Mouse (Mus musculus): ENCODE measurements around the gene Tdrd7.

Gene Tdrd7

GRCm38 (mm10) chr4:45972448-45972854 is 7.3 kb downstream of the Tdrd7 start:
- DNase-seq (ENCODE audit: low read depth, low spot score) = no peak

- DNase-seq (ENCODE audit: low read depth, low spot score) = no peak
These were observed 7.8 kb downstream of the Tdrd7 start for GRCm38 (mm10) chr4:45972951-45973350.

GRCm38 (mm10) chr4:45976931-45977667 is 12.0 kb downstream of the Tdrd7 start:
- DNase-seq (ENCODE audit: low read depth, low spot score) = no peak

- DNase-seq (ENCODE audit: low read depth, low spot score) = no peak
These were observed 14.8 kb downstream of the Tdrd7 start for GRCm38 (mm10) chr4:45979916-45980315.

GRCm38 (mm10) chr4:45981054-45981453 is 15.9 kb downstream of the Tdrd7 start:
- no peak for DNase-seq (ENCODE audit: low read depth, low spot score)

GRCm38 (mm10) chr4:45990427-45991135 is 25.4 kb downstream of the Tdrd7 start:
- DNase-seq (ENCODE audit: low read depth, low spot score) = no peak

GRCm38 (mm10) chr4:45998536-45998935 is 33.4 kb downstream of the Tdrd7 start:
- DNase-seq (ENCODE audit: low read depth, low spot score) = no peak

- no peak for DNase-seq (ENCODE audit: low read depth, low spot score)
These were observed 43.1 kb downstream of the Tdrd7 start for GRCm38 (mm10) chr4:46008142-46008793.

GRCm38 (mm10) chr4:46011698-46012097 is 46.6 kb downstream of the Tdrd7 start:
- DNase-seq (ENCODE audit: low read depth, low spot score) = no peak

GRCm38 (mm10) chr4:46015605-46016004 is 50.5 kb downstream of the Tdrd7 start:
- no peak for DNase-seq (ENCODE audit: low read depth, low spot score)

GRCm38 (mm10) chr4:46023021-46023481 is 57.9 kb downstream of the Tdrd7 start:
- no peak for DNase-seq (ENCODE audit: low read depth, low spot score)

- DNase-seq (ENCODE audit: low read depth, low spot score) = no peak
These were observed 60.8 kb downstream of the Tdrd7 start for GRCm38 (mm10) chr4:46025893-46026292.

- DNase-seq (ENCODE audit: low read depth, low spot score) = no peak
These were observed 63.1 kb downstream of the Tdrd7 start for GRCm38 (mm10) chr4:46028224-46028623.

- no peak for DNase-seq (ENCODE audit: low read depth, low spot score)
These were observed 63.6 kb downstream of the Tdrd7 start for GRCm38 (mm10) chr4:46028781-46029180.

GRCm38 (mm10) chr4:46029552-46029951 is 64.4 kb downstream of the Tdrd7 start:
- DNase-seq (ENCODE audit: low read depth, low spot score) = no peak

- no peak for DNase-seq (ENCODE audit: low read depth, low spot score)
These were observed 67.3 kb downstream of the Tdrd7 start for GRCm38 (mm10) chr4:46032448-46032847.

- no peak for DNase-seq (ENCODE audit: low read depth, low spot score)
These were observed 68.1 kb downstream of the Tdrd7 start for GRCm38 (mm10) chr4:46033197-46033596.

GRCm38 (mm10) chr4:46038591-46038891 is 73.4 kb downstream of the Tdrd7 start:
- DNase-seq (ENCODE audit: low read depth, low spot score) = no peak

GRCm38 (mm10) chr4:46038892-46039751 is 74.0 kb downstream of the Tdrd7 start, which contains the start of gene Tmod1:
Gene Tmod1 (plus strand): TSS chr4:46038935.
- no peak for DNase-seq (ENCODE audit: low read depth, low spot score)

- DNase-seq (ENCODE audit: low read depth, low spot score) = no peak
These were observed 74.8 kb downstream of the Tdrd7 start for GRCm38 (mm10) chr4:46039899-46040298.

GRCm38 (mm10) chr4:46040594-46041192 is 75.6 kb downstream of the Tdrd7 start:
- no peak for DNase-seq (ENCODE audit: low read depth, low spot score)
